Mouse (Mus musculus) CH12.LX (cell line): ENCODE results near the gene Slain1.

ENCODE experiments used
- CHD1 ChIP-seq: IDR thresholded peaks from 2 replicates; pipeline ENCODE4 v1.6.1; 2012; ENCODE audit warnings: low read depth, low read length, improper control_type of control experiment, inconsistent platforms
- EP300 ChIP-seq: IDR thresholded peaks from 2 replicates; pipeline ENCODE4 v1.6.1; 2011; ENCODE audit warnings: low read length, improper control_type of control experiment
- NELFE ChIP-seq: IDR thresholded peaks from 2 replicates; pipeline ENCODE4 v1.6.1; 2011; ENCODE audit warnings: low read depth, low read length, improper control_type of control experiment
- USF1 ChIP-seq: IDR thresholded peaks from 2 replicates; pipeline ENCODE4 v1.6.1; 2014; ENCODE audit warnings: low read depth, mild to moderate bottlenecking, inconsistent platforms, low read length, improper control_type of control experiment

DNA sequence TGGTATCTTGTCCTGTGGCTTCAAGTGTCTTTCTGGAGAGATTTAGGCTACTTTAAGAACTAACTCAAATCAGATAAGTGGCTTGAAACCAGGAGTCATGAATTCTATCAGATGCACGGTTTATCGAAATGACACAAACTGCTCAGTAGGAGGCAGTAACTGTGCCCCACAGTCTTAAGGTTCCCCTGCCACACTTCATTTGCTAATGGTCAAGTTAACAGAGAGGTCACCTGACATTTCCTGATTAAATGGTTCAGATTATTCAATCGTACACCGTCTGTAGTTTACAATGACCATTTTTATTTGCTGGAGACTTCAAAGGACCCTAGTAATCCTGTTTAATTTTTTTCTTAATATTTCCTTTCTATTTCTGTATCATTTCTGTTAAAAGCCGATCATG is 68.4 kb downstream of the Slain1 start:
- TF ChIP-seq USF1 (peak; percentile 56), NELFE (no peak), EP300 (0 out of 2 replicates have a peak, but pooled peaks have one; percentile 14), CHD1 (no peak)
